Mouse (Mus musculus): ENCODE data around the gene Ubl3. TPM values are rescaled to one million over a fixed set of nuclear protein-coding genes. Genes with fewer than 3 reads are reported as not detected.

Ubl3 gene
- polyA plus RNA-seq, 1 experiment from 2014 or later: 79.7 TPM

GRCm38 (mm10) chr5:148517445-148517844 lies 35.1 kb downstream of the Ubl3 start:
- WGBS: 77% methylated on average over 4 of the region's 4 CpGs
- ATAC-seq (ENCODE audit: low FRiP score, low read depth): no peak
- Histone ChIP-seq H3K27me3 (no peaks in the 10 kb centered on the region), H3K27ac (replicated peaks) (no peak overlapping the region), H3K36me3 (no peaks in the 10 kb centered on the region), H3K4me3 (no peak overlapping the region), H3K9me3 (no peaks in the 10 kb centered on the region), H3K4me1 (peaks cover 10% of the 10 kb centered on the region; the same call in 1 of the 2 replicates), H3K9ac (replicated peaks) (no peak overlapping the region), H3K4me2 (replicated peaks) (no peak overlapping the region)

- H3K36me3 ChIP-seq: peaks cover 31% of the 10 kb centered on the region
- H3K27me3 ChIP-seq: no peaks in the 10 kb centered on the region
- no peaks in the 10 kb centered on the region for H3K9me3 ChIP-seq
- H3K4me2 ChIP-seq (replicated peaks): no peak overlapping the region
- H3K4me1 ChIP-seq: no peaks in the 10 kb centered on the region
- H3K9ac ChIP-seq (replicated peaks): no peak overlapping the region
- no peak overlapping the region for H3K27ac ChIP-seq (replicated peaks)
- no peak overlapping the region for H3K4me3 ChIP-seq
- ATAC-seq (ENCODE audit: low FRiP score, low read depth): no peak
- WGBS: 89% methylated on average over 5 of the region's 5 CpGs
Measured at GRCm38 (mm10) chr5:148512042-148512640, 40.4 kb downstream of the Ubl3 start.

- Histone ChIP-seq H3K4me2 (replicated peaks) (no peak overlapping the region), H3K27ac (replicated peaks) (no peak overlapping the region), H3K9ac (replicated peaks) (no peak overlapping the region), H3K4me3 (no peak overlapping the region), H3K36me3 (peaks cover 50% of the 10 kb centered on the region), H3K4me1 (no peaks in the 10 kb centered on the region), H3K27me3 (no peaks in the 10 kb centered on the region), H3K9me3 (no peaks in the 10 kb centered on the region)
- 93% methylated on average over 2 of the region's 2 CpGs for WGBS
- ATAC-seq (ENCODE audit: low FRiP score, low read depth): no peak
Measured at GRCm38 (mm10) chr5:148510265-148510664, 42.3 kb downstream of the Ubl3 start.

- H3K4me3 ChIP-seq: no peak overlapping the region
- H3K27ac ChIP-seq (replicated peaks): no peak overlapping the region
- 85% methylated on average over 7 of the region's 7 CpGs for WGBS
- H3K4me1 ChIP-seq: no peaks in the 10 kb centered on the region
- H3K9ac ChIP-seq (replicated peaks): no peak overlapping the region
- H3K27me3 ChIP-seq: no peaks in the 10 kb centered on the region
- H3K9me3 ChIP-seq: no peaks in the 10 kb centered on the region
- no peak for ATAC-seq (ENCODE audit: low FRiP score, low read depth)
- peaks cover 51% of the 10 kb centered on the region for H3K36me3 ChIP-seq
- H3K4me2 ChIP-seq (replicated peaks): no peak overlapping the region
Measured at GRCm38 (mm10) chr5:148509731-148510130, 42.9 kb downstream of the Ubl3 start.

- no peak overlapping the region for H3K27ac ChIP-seq (replicated peaks)
- H3K9me3 ChIP-seq: no peaks in the 10 kb centered on the region
- no peak overlapping the region for H3K4me2 ChIP-seq (replicated peaks)
- no peak overlapping the region for H3K9ac ChIP-seq (replicated peaks)
- ATAC-seq (ENCODE audit: low FRiP score, low read depth): no peak
- no peak overlapping the region for H3K4me3 ChIP-seq
- no peaks in the 10 kb centered on the region for H3K27me3 ChIP-seq
- H3K36me3 ChIP-seq: peaks cover 51% of the 10 kb centered on the region
- no peaks in the 10 kb centered on the region for H3K4me1 ChIP-seq
- WGBS: 92% methylated on average over 11 of the region's 11 CpGs
Measured at GRCm38 (mm10) chr5:148508901-148509604, 43.5 kb downstream of the Ubl3 start.

GRCm38 (mm10) chr5:148505381-148505780 lies 47.2 kb downstream of the Ubl3 start:
- Histone ChIP-seq H3K27me3 (no peaks in the 10 kb centered on the region), H3K9me3 (no peaks in the 10 kb centered on the region), H3K4me3 (no peak overlapping the region), H3K27ac (replicated peaks) (no peak overlapping the region), H3K9ac (replicated peaks) (no peak overlapping the region), H3K4me2 (replicated peaks) (no peak overlapping the region), H3K4me1 (no peaks in the 10 kb centered on the region), H3K36me3 (peaks cover 50% of the 10 kb centered on the region)
- no peak for ATAC-seq (ENCODE audit: low FRiP score, low read depth)
- WGBS: 95% methylated on average over 17 of the region's 17 CpGs

GRCm38 (mm10) chr5:148502237-148502636 lies 50.4 kb downstream of the Ubl3 start:
- Histone ChIP-seq H3K9me3 (peaks cover 9% of the 10 kb centered on the region; the same call in 1 of the 2 replicates), H3K27ac (replicated peaks) (no peak overlapping the region), H3K27me3 (no peaks in the 10 kb centered on the region), H3K4me1 (no peaks in the 10 kb centered on the region), H3K36me3 (peaks cover 25% of the 10 kb centered on the region), H3K4me2 (replicated peaks) (no peak overlapping the region), H3K9ac (replicated peaks) (no peak overlapping the region), H3K4me3 (no peak overlapping the region)
- WGBS: 94% methylated on average over 6 of the region's 6 CpGs
- no peak for ATAC-seq (ENCODE audit: low FRiP score, low read depth)

GRCm38 (mm10) chr5:148501228-148501957 lies 51.2 kb downstream of the Ubl3 start:
- Histone ChIP-seq H3K27ac (replicated peaks) (no peak overlapping the region), H3K36me3 (peaks cover 17% of the 10 kb centered on the region), H3K9me3 (peaks cover 9% of the 10 kb centered on the region; the same call in 1 of the 2 replicates), H3K4me2 (replicated peaks) (no peak overlapping the region), H3K4me3 (no peak overlapping the region), H3K27me3 (no peaks in the 10 kb centered on the region), H3K4me1 (no peaks in the 10 kb centered on the region), H3K9ac (replicated peaks) (no peak overlapping the region)
- ATAC-seq (ENCODE audit: low FRiP score, low read depth): no peak
- 89% methylated on average over 6 of the region's 6 CpGs for WGBS

- Histone ChIP-seq H3K27me3 (no peaks in the 10 kb centered on the region), H3K27ac (replicated peaks) (no peak overlapping the region), H3K9me3 (peaks cover 9% of the 10 kb centered on the region; the same call in 1 of the 2 replicates), H3K4me2 (replicated peaks) (no peak overlapping the region), H3K36me3 (peaks cover 8% of the 10 kb centered on the region), H3K4me1 (no peaks in the 10 kb centered on the region), H3K9ac (replicated peaks) (no peak overlapping the region), H3K4me3 (no peak overlapping the region)
- ATAC-seq (ENCODE audit: low FRiP score, low read depth): no peak
- 94% methylated on average over 8 of the region's 8 CpGs for WGBS
Measured at GRCm38 (mm10) chr5:148500516-148500915, 52.1 kb downstream of the Ubl3 start.

GRCm38 (mm10) chr5:148499616-148500015 lies 53.0 kb downstream of the Ubl3 start:
- ATAC-seq (ENCODE audit: low FRiP score, low read depth): no peak
- H3K9me3 ChIP-seq: peaks cover 9% of the 10 kb centered on the region; the same call in 1 of the 2 replicates
- H3K4me1 ChIP-seq: no peaks in the 10 kb centered on the region
- 74% methylated on average over 5 of the region's 5 CpGs for WGBS
- H3K4me3 ChIP-seq: no peak overlapping the region
- no peak overlapping the region for H3K4me2 ChIP-seq (replicated peaks)
- no peak overlapping the region for H3K27ac ChIP-seq (replicated peaks)
- 0 out of 2 replicates have a peak, but pooled peaks cover 4% of the 10 kb centered on the region for H3K36me3 ChIP-seq
- no peaks in the 10 kb centered on the region for H3K27me3 ChIP-seq
- H3K9ac ChIP-seq (replicated peaks): no peak overlapping the region

- no peaks in the 10 kb centered on the region for H3K27me3 ChIP-seq
- peaks cover 9% of the 10 kb centered on the region; the same call in 1 of the 2 replicates for H3K9me3 ChIP-seq
- WGBS: 89% methylated on average over 6 of the region's 6 CpGs
- H3K27ac ChIP-seq (replicated peaks): no peak overlapping the region
- H3K4me1 ChIP-seq: no peaks in the 10 kb centered on the region
- H3K9ac ChIP-seq (replicated peaks): no peak overlapping the region
- H3K4me2 ChIP-seq (replicated peaks): no peak overlapping the region
- H3K4me3 ChIP-seq: no peak overlapping the region
- H3K36me3 ChIP-seq: no peaks in the 10 kb centered on the region
- ATAC-seq (ENCODE audit: low FRiP score, low read depth): no peak
Measured at GRCm38 (mm10) chr5:148495991-148496390, 56.6 kb downstream of the Ubl3 start.

- 71% methylated on average over 10 of the region's 10 CpGs for WGBS
- H3K27me3 ChIP-seq: no peaks in the 10 kb centered on the region
- no peak overlapping the region for H3K4me3 ChIP-seq
- H3K36me3 ChIP-seq: no peaks in the 10 kb centered on the region
- ATAC-seq (ENCODE audit: low FRiP score, low read depth): no peak
- no peak overlapping the region for H3K9ac ChIP-seq (replicated peaks)
- no peak overlapping the region for H3K27ac ChIP-seq (replicated peaks)
- no peak overlapping the region for H3K4me2 ChIP-seq (replicated peaks)
- 0 out of 2 replicates have a peak, but pooled peaks cover under 1% of the 10 kb centered on the region for H3K4me1 ChIP-seq
- peaks cover 9% of the 10 kb centered on the region; the same call in 1 of the 2 replicates for H3K9me3 ChIP-seq
Measured at GRCm38 (mm10) chr5:148495173-148495572, 57.4 kb downstream of the Ubl3 start.

Data from midbrain, embryonic 12.5 days (tissue).